Mouse (Mus musculus): ENCODE measurements around the gene Hydin.

Hydin gene

DNA sequence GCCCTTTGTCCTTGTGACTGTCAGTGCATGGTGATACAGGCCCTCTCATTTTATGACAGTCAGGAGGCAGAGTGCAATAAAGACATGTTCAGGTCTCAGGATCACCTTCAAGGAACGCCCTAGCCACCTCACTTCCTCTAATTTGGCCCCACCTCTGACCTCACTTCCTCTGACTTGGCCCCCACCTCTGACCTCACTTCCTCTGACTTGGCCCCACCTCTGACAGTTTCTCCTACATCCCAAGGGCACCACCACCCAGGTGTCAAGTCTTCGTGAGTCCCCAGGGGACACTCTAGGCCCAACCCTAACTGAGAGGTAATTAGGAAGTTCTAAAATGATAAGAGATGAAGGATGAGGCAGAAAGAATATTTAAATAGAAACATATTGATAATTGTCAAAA lies 177.5 kb downstream of the Hydin start:
- in situ Hi-C loops (cut with MboI, MseI) = no loop called here

DNA sequence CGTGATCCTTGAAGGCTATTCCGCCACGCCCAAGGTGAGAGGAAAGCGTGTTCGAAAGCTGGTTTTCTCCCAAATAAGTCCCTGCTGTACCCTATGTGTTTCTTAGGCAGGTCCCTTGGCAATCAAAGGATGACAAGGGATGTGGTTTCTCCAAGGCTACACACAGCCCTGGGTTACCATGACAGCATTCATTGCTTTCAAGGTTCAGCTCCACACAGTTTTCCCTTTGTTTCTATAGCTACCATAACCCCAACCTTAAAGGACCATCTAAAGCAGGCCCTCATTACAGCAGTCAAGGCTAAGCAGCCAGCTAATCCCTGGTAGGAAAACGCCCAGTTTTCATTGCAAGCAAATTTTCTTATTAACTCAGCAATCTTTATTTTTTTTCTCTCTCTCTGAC lies 183.7 kb downstream of the Hydin start:
- in situ Hi-C loops (cut with MboI, MseI) = no loop called here

DNA sequence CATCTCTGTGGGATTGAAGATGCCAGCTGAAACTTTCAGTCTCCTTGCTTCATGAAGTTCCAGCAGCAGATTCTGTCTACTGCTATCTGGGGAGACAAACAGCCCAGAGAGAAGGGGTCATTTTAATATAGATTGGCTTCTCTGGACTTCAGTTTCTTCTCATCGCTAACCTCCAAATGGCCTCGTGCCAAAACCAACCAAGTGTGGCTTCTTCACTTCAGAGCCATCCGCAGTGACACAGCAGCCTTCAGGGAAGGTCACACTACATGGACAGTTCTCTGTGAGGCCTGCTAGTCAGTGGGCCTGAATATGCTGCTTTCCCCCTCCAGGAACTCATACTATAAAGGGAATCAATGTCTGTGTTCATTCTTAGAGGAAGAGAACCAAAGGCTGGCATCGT lies 187.7 kb downstream of the Hydin start:
- in situ Hi-C loops (cut with MboI, MseI) = no loop called here

DNA sequence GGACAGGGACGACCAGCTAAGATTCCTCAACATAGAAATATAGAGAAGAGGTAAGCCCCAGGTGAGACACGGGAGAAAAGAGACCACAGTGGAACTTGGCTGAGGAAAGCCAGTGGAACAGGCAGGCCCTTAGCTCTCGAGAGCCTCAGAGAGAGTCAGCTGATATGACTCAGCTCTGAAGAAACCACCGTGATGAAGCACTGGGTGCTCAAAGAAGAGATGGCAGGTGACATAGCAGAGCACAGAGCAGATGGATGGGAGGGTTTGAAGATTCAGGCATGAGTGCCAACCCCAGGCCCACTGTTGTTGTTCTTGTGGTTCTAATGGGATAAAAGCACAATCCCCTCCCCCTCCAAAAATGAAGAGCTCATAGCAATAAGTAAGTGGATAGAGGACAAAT lies 190.6 kb downstream of the Hydin start:
- in situ Hi-C loops (cut with MboI, MseI) = no loop called here

DNA sequence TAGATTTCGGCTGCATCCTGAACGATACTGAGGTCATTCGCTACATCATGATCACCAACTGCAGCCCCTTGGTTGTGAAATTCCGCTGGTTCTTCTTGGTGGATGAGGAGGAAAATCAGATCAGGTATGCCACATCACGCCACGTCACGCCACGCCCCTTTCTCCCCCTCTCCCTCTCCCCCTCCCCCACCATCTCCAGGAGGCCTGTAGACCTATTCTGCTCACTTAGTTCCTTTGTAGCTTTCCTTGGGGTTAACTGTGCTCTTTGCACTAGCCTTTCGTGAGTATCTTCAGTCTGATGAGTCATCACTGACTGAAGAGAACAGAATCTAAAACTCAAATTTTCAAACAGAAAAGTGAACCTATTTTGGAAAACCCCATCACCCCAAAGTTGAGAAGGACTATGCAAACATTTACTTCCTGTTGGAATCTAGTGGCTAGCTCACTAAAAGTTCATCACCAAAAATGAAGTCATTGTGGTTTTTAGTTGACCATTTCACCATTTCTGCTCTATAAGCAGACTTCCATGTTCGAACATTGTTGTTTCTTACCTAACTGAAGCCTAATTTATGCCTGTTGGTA lies 195.9 kb downstream of the Hydin start:
- in situ Hi-C loops (cut with MboI, MseI) = no loop called here

DNA sequence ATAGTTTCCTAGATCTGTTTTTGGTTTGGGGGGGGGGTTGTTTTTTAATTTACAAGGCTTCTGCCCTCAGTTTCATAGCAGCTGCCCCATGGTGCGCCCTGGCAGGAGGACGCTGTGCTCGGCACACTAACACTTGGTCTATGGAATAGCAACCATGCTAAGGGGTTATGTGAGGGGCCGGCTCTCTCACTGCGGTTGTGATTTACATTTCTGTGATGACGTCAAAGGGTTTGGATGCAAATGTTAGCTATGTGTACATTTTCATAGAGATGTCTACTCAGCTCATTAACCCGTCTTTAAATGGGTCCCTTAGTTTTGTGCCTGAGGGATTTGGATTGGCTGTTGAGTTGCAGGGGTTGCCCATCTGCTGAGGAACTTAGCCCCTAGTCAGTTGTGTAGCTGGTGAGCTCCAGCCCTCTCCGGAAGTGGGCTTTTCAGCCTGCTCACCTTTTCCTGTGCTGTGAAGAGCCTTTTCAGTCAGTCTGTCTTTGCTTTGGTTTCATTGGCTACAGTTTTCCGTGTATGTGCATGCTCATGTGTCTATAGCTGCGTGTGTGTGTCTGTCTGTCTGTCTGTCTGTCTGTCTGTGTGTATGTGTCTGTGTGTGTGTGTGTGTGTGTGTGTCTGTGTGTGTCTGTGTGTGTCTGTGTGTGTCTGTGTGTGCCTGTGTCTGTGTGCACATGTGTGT lies 197.1 kb downstream of the Hydin start:
- in situ Hi-C loops (cut with MboI, MseI) = no loop called here

DNA sequence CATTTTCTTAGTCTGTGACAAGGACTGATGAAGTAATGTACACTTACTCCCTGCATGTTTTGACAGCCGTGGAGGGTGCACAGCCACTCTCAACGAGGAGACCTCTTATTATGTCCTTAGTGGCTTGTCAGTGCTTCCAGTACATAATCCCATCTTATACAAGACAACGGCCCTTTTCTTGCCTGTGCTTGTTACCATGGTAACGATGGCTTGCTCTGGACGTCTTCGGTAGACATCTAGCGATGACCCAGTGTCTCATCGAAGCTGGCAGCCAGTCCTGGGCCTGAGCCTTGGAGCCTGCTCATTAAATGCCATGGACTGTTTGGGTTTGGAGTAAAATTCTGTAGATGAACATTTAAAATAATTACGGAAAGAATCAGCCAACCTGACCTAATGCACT lies 198.8 kb downstream of the Hydin start:
- in situ Hi-C loops (cut with MboI, MseI) = no loop called here

DNA sequence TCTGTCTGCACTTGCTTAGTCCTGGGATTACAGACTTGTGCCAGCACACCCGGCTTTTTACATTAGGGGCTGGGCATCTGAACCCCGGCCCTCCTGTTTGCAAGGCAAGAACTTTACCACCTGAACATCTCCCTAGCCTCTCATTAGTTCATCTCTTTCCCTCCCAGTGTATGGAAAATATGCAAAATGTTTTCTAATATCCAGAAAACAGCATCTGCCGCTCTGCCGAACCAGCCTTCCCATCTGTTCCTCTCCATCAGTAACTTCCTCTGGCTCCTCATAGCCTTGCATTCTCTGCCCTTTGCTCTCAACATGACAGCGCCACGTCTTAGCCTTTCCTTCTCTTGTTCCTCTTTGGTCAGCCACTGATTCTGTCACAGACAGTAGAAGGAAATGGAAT lies 210.5 kb downstream of the Hydin start:
- in situ Hi-C loops (cut with MboI, MseI) = loop anchor here (25.0 kb wide), 1 partner anchor 340 kb away; no protein-coding TSS in a partner anchor

DNA sequence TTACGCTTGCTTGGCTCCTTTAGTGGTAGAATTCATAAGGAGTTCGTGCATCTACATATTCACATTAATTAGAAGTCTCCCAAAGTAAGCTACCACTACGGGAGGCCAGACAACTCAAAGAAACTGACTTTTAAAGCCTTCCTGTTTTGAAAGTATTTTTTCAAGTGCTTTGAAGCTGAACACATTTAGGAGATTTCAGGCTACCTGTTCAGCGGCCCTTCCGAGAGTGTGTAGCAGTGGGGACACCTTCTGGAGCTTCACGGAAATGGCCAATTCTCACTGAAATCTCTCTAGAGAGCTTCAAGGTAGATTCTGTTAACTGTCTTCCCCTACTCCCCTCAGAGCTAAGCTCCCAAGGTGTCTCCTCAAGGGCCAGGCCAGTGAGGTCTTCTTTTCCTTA lies 211.8 kb downstream of the Hydin start:
- in situ Hi-C loops (cut with MboI, MseI) = loop anchor here (25.0 kb wide), 1 partner anchor 341 kb away; no protein-coding TSS in a partner anchor

DNA sequence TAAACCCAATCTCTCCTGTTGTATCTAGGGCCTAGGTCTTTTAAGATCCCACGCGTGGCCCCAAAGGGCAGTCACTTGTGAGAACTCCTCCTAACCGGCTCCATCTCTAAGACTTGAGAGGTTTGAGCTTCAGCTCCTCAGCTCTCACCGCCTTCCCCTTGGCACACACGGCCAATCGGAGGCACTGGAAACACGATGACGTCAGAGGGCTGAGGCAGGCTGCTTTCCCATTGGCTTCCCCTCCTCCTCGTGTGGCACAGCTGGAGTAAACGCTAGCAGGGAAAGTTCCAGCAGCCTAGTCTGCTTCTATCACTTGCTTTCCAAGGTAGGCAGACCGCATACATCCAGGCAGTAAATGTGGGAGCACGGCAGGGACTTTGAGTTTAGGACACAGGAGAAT lies 212.6 kb downstream of the Hydin start:
- in situ Hi-C loops (cut with MboI, MseI) = loop anchor here (25.0 kb wide), 1 partner anchor 342 kb away; no protein-coding TSS in a partner anchor

DNA sequence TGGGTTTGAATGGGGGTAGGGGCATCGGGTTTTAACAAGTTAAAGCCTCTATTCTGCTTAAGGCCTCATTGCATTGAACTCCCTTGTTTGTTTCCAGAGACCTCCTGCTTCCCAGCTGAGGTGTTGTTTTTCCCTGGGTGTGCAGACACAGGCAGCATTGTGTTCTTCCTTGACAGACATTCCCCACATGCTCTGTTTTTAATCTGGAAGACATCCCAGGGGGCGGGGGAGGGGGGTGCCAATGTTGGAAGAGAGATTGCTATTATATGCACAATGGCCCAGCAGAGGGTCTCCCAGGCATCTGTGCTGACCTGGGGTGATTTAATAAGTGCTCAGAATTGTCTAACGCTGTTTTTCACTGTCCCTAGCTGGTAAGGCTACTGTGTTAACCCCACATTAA lies 215.5 kb downstream of the Hydin start:
- in situ Hi-C loops (cut with MboI, MseI) = loop anchor here (25.0 kb wide), 1 partner anchor 345 kb away; no protein-coding TSS in a partner anchor

DNA sequence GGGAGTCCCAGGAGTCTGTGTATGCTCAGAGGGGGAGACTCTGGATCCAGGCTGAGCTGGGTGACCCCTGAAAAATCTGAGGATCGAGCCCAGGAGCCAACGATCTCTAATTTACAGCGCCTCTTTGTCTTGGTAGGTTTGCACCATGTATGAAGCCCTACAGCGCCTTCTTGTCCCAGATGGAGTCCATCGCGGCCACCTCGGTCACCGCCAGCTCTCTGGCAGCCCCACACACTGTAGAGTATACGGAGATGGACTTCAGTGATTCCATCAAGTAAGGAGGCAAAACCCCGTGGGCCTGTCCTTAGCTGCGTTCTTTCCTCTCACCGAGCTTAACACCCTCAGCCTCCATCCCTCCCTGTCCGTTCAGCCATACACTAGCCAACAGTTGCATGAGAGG lies 218.5 kb downstream of the Hydin start:
- in situ Hi-C loops (cut with MboI, MseI) = loop anchor here (25.0 kb wide), 1 partner anchor 348 kb away; no protein-coding TSS in a partner anchor

DNA sequence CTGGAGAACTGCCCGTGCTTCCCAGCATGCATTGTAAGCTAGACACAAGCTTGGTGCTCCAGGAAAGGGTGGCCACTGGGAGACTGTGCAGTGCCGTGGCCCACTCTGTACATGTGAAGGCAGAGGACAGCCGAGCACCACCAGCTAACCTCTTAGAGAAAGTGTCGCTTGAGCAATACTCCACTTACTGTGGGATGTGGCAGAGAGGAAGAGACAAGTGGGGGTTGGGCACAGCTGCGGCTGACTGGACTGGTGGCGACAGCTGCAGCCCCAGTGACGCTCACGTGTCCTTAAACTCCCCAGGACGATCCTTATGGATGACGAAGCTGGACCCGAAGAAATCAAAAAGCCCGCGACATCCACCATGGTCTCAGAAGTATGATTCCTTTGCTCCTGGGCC lies 219.2 kb downstream of the Hydin start:
- in situ Hi-C loops (cut with MboI, MseI) = loop anchor here (25.0 kb wide), 1 partner anchor 349 kb away; no protein-coding TSS in a partner anchor

DNA sequence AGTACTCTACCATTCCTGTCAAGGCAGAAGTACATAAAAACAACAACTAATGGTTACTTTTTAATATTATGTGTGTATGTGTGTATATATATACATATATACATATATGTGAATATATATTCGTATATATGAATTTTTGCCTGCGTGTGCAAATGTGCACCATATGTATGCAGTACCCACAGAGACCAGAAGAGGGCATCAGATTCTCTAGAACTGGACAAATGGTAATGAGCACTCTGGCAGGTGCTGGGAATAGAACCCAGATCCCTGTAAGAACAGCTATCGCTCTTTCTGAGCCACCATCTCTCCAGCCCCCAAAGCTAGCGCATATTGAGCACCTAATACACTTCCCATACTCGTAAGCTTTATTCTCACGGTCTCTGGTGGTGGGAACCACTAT lies 220.9 kb downstream of the Hydin start:
- in situ Hi-C loops (cut with MboI, MseI) = loop anchor here (25.0 kb wide), 1 partner anchor 350 kb away; no protein-coding TSS in a partner anchor

DNA sequence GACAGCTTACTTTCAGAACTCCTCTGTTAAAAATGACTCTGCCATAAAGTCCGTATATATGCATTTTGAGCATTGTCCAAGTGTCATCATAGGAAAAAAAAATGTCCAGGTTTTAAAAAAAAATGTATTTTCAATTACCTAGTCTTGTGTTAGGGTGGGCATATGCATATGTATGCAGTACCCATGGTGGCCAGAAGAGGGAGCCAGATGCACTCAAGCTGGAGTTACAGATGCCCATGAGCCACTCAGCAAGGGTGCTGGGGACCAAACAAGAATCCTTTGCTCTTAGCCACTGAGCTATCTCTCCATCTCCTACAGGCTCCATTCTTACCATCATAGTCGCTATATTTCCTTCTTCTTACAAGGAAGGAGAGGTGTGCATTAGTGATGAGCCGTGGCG lies 222.6 kb downstream of the Hydin start:
- in situ Hi-C loops (cut with MboI, MseI) = loop anchor here (25.0 kb wide), 1 partner anchor 352 kb away; no protein-coding TSS in a partner anchor

DNA sequence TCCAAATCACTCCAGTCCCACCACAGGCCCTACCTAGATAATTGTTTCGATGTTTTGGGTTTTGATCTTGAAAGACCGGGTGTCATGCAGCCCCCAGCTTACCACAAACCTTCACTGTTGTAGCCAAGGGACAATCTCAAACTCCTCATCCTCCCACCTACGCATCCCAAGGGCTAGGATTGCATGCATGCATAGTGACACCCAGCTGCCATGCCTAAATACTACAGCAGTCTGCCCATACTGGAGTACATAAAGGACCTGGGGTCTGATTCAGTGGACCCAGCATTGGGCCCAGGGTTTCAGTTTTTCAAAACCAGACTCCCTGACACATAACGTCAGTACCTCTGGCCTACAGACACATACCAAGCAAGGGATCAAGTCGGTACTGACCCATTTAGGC lies 224.3 kb downstream of the Hydin start:
- in situ Hi-C loops (cut with MboI, MseI) = loop anchor here (25.0 kb wide), 1 partner anchor 354 kb away; no protein-coding TSS in a partner anchor

DNA sequence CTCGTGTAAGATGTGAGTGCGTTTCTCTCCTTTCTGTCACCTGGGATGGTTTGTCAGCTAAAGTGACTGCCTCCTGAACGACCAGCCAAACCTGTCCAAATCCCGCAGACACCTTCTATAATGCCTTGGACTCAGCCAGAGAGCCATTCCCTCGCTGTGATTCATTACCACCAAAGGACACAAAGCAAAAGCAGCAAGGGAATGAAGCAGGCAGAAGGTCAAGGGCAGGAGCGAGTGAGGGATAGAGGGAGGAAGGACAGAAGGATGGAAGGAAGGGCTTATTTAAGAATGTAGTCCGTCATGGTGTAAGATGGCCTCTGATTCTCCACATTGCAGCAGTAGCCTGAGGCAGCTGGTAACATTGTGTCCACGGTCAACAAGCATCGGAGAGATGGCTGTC lies 229.5 kb downstream of the Hydin start:
- in situ Hi-C loops (cut with MboI, MseI) = loop anchor here (25.0 kb wide), 1 partner anchor 359 kb away; no protein-coding TSS in a partner anchor

DNA sequence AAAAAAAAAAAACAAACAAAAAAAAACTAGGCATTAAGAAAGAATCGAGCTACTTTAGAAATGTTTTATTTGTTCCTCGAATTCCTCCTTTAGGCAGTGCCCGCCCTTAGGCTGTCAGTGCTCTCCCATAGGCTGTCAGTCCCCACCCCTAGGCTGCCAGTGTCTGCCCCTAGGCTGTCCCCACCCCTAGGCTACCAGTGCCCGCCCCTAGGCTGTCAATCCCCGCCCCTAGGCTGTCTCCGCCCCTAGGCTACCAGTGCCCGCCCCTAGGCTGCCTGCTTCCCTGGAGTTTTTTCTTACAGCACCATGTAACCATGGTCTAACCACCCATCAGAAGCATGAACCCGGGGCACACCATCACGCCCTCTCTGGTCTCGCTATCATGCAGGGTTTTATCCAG lies 233.5 kb downstream of the Hydin start:
- in situ Hi-C loops (cut with MboI, MseI) = no loop called here

DNA sequence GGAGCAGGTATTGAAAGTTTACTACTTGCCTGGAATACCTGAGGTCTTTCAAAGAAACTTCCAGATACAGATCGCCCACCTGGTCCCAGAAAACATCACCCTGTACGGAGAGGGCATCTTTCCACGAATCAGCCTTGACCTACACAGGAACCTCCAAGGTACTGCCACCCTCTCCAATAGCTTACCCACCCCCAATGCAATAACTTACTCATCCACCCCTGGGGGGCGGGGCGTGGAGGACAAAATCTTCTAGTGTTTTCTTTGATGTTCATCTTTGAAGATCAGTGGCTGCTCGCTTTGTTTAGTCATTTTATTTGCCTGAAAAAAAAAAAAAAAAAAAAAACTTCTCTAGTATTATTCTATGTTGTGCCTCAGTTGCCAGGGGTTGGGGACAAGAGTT lies 233.9 kb downstream of the Hydin start:
- in situ Hi-C loops (cut with MboI, MseI) = no loop called here

DNA sequence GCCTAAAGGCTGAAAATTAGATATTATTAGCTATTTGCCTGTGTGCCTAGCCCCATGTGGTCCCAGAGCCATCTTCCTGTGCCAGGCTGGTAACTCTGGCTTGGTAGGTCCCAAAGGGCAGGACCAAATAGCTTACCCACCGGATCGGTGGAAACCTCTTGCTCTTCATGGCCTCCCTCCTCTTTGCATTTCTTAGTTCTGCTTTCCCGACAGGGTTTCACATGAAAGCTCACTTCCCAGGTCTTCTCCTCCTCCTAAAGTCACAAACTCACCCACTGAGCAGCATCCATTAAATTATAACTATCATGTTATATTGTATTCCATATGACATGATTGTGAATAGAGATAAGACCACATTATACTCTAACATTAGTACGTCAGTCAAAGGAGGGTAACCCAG lies 234.6 kb downstream of the Hydin start:
- in situ Hi-C loops (cut with MboI, MseI) = no loop called here

DNA sequence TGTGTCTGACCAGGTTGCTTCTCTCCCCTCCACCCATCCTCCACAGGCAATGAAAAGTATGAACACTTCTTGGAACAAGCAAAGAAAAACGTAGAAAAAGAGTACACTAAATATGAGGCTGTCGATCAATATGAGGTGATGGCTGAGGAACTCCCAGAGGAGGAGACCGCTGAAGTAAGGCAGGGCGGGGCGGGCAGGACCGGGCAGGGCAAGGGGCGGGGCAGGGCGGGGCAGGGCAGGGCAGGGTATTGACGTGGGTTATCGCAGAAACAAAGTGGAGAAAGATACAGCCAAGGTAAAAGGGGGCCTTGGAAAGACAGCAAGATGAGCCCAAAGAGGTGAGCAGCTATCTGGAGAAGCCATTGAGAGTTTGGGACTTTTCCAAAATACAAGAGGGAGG lies 236.1 kb downstream of the Hydin start:
- in situ Hi-C loops (cut with MboI, MseI) = no loop called here

DNA sequence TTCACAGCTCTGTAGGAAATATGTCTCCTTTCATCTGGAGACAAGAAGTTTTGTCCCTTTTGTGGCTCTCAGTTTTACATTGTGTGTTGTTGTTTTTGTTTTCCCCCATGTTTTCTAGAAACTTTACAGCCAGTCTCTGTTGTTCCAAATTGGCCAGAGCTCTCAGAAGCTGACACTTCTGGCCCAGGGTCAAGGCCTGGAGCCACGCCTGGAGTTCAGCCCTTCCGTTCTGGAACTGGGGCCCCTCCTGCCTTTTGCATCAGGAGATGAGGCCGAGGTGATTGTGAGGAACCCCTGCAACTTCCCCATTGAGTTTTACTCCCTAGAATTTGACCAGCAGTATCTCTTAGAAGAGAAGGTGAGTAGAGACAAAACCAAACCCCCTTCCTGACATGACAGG lies 242.0 kb downstream of the Hydin start:
- in situ Hi-C loops (cut with MboI, MseI) = no loop called here

DNA sequence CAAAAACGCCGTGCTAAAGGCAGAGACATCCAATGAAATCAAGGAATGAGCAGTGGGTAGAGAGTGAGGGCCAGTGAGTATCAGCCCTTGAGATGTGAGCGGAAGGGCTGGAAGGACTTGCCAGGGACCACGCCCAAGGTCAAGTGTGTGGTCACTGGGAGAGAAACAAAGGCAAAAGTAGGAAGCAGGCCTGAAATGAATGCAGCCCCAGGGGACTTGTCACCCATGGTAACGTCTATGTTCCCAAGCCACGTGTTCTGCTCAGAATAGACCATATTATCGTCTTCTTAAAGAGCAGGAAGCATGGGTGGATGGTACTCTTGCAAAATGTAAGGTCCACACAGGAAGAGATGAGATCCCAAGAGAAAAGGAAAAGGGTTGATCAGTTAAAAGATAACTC lies 253.0 kb downstream of the Hydin start:
- in situ Hi-C loops (cut with MboI, MseI) = no loop called here
